In genomic region chr11:12444215-12444614, GRCm38 (mm10) we compare ENCODE assay signal across 18 mouse cellular contexts. TPM values are rescaled to one million over a fixed set of nuclear protein-coding genes. Genes with fewer than 3 reads are reported as not detected.
"Had no signal": no experiment of that assay in that cellular context is flagged by ENCODE, and none has a peak within 500 bp of the region (broad histone marks: within the 10 kb centered on the region; RNA-seq: fewer than 3 reads in every experiment).

No protein-coding gene starts in this region.

- H3K4me1 ChIP-seq: kidney, embryonic 15.5 days; limb, embryonic 15.5 days had no signal

- H3K36me3 ChIP-seq: kidney, embryonic 15.5 days; limb, embryonic 15.5 days had no signal

- H3K4me2 ChIP-seq: kidney, embryonic 15.5 days; limb, embryonic 15.5 days; liver, embryonic 11.5 days; lung, embryonic 14.5 days; midbrain, embryonic 11.5 days had no signal

- H3K4me3 ChIP-seq: kidney, embryonic 15.5 days; limb, embryonic 15.5 days had no signal

- H3K9ac ChIP-seq: kidney, embryonic 15.5 days; limb, embryonic 15.5 days; liver, embryonic 14.5 days; liver, postnatal 0 days; lung, embryonic 14.5 days had no signal

- DNase-seq: kidney, adult 11 months; kidney, adult 8-10 months; kidney, postnatal 10 days; kidney, postnatal 36 days; liver, postnatal 0 days; lung, embryonic 14.5 days; lung, postnatal 10 days; lung, postnatal 4 days; midbrain, embryonic 14.5 days; thymus, adult 18-20 months; thymus, postnatal 36 days had no signal

- H3K27me3 ChIP-seq: kidney, embryonic 15.5 days; limb, embryonic 15.5 days had no signal

- H3K9me3 ChIP-seq: kidney, embryonic 15.5 days; limb, embryonic 15.5 days had no signal

- ATAC-seq: liver, postnatal 0 days had no signal

- H3K27ac ChIP-seq: kidney, embryonic 15.5 days; limb, embryonic 15.5 days; liver, embryonic 14.5 days had no signal

RNA-seq across cellular contexts. Expression of gene Cobl, which starts 20.5 kb away (rescaled TPM):
- total RNA-seq: megakaryocyte progenitor cell, adult 5-6 weeks; megakaryocyte-erythroid progenitor cell, adult 5-6 weeks had no signal
